Mouse (Mus musculus): ENCODE data around the gene Tktl1.

DNA sequence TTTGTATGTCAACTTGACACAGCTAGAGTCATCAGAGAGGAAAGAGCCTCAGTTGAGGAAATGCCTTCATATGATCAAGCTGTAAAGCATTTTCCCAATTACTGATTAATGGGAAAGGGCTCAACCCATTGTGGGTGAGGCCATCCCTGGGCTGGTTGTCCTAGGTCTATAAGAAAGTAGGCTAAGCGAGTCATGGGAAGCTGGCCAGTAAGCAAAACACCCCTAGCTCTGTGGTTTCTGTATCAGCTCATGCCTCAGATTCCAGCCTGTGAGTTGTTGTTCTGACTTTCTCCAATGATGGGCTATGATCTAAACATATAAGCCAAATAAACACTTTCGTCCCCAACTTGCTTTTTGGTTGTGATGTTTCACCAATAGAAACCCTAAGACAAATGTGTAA, 26.5 kb downstream of the Tktl1 start:
- no peak for TF ChIP-seq EP300 (optimal IDR thresholded peaks at IDR 0.05)
- TF ChIP-seq CTCF (IDR thresholded peaks at IDR 0.05; ENCODE audit: low read depth), result no peak
